8 mouse cellular contexts compared by ENCODE assay signal in the genomic region with DNA sequence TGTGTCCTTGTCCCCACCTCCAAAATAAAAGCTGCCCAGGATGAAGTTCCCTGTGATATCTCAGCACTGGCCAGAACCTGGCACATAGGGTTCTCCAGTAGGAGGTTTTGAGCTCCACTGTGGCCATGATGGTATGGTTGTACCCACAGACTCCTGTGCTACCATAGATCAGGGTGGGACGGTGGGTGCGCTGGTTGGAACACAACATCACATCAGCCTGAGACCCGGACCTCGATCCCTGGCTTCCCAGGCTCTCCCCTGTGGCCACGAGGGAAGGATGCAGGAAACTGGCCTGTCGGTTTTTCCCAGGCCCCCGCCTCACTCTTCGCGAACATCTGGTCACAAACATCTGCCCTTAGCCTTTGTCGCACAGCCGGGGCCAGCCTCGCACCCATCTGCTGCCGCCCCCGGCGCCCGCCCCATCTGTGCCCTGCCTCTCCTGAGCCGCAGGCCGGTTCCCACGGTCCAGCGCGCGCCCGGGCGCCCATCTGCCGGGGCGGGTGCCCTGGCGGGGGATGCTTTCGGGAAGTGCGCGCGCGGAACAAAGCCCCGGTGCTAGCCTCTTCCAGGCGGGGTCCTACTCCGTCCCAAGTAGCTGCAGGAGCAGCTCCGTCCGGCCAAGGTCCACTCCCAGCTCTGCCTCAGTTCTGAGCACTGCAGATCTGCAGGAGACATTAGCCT. TPM values are rescaled to one million over a fixed set of nuclear protein-coding genes. Genes with fewer than 3 reads are reported as not detected.
DNase-seq lines count a peak whose midpoint lies in the region; ATAC-seq and TF ChIP-seq lines count a peak whose summit lies in the region.

No protein-coding gene starts in this region.

- peak overlapping the region; percentile 51 for H3K4me3 ChIP-seq in ES-Bruce4 (ENCODE audit: low read depth, low read length)
- peak overlapping the region; percentile 64 for H3K4me3 ChIP-seq in heart, embryonic 10.5 days

- TF ChIP-seq EP300 in ES-Bruce4 (IDR thresholded peaks at IDR 0.05; ENCODE audit: insufficient read depth, low read depth, low read length), result peak; percentile 40; the same call in 1 of the 2 replicates

- peak overlapping the region; percentile 37 for H3K9ac ChIP-seq in ES-Bruce4 (ENCODE audit: low read depth, poor library complexity, severe bottlenecking)

- H3K9me3 ChIP-seq in ES-Bruce4 (replicated peaks; ENCODE audit: control insufficient read depth, insufficient read depth, low read length, poor library complexity, severe bottlenecking), result no peaks in the 10 kb centered on the region
- H3K9me3 ChIP-seq in heart, embryonic 10.5 days, result no peaks in the 10 kb centered on the region

- no peak overlapping the region for H3K27ac ChIP-seq in ES-Bruce4 (ENCODE audit: insufficient read depth, low read length)
- H3K27ac ChIP-seq in heart, embryonic 10.5 days, result peak overlapping the region; percentile 89

- no peaks in the 10 kb centered on the region for H3K27me3 ChIP-seq in ES-Bruce4 (ENCODE audit: control insufficient read depth, insufficient read depth, low read length, poor library complexity, severe bottlenecking)
- peaks cover 10% of the 10 kb centered on the region; the same call in 1 of the 2 replicates for H3K27me3 ChIP-seq in heart, embryonic 10.5 days (ENCODE audit: insufficient read depth, poor library complexity, severe bottlenecking)

- peak; percentile 63 for DNase-seq in brain, embryonic 14.5 days (ENCODE audit: low read depth)
- no peak for DNase-seq in heart, embryonic 10.5 days (ENCODE audit: low spot score)
- peak; percentile 76 for DNase-seq in kidney, postnatal 10 days
- peak; percentile 76 to 88 for DNase-seq in lung, postnatal 4 days
- DNase-seq in ovary, postnatal 10 days (ENCODE audit: low spot score), result no peak
- no peak for DNase-seq in right cerebral cortex, postnatal 25 days

- 2% methylated on average over 37 of the region's 37 CpGs for WGBS in heart, embryonic 10.5 days

- no peak for ATAC-seq in monocyte, adult 5-6 weeks (replicated peaks; ENCODE audit: insufficient number of reproducible peaks, low FRiP score, low TSS enrichment, poor library complexity, severe bottlenecking)

- H3K36me3 ChIP-seq in ES-Bruce4 (ENCODE audit: control insufficient read depth, insufficient read depth, low read length, poor library complexity, severe bottlenecking), result no peaks in the 10 kb centered on the region
- no peaks in the 10 kb centered on the region for H3K36me3 ChIP-seq in heart, embryonic 10.5 days

- no peak for TF ChIP-seq CTCF in ES-Bruce4 (IDR thresholded peaks at IDR 0.05; ENCODE audit: low read depth, low read length)
- no peak for TF ChIP-seq CTCF in brain, embryonic 14.5 days (IDR thresholded peaks at IDR 0.05; ENCODE audit: borderline replicate concordance, extremely low read depth, insufficient read depth, insufficient read length)

- H3K4me1 ChIP-seq in ES-Bruce4 (ENCODE audit: control insufficient read depth, insufficient read depth, low read length), result peaks cover 11% of the 10 kb centered on the region
- peaks cover 41% of the 10 kb centered on the region for H3K4me1 ChIP-seq in heart, embryonic 10.5 days

- no peak for TF ChIP-seq POLR2A in ES-Bruce4 (IDR thresholded peaks at IDR 0.05; ENCODE audit: insufficient read depth, low read length)
- TF ChIP-seq POLR2A in brain, embryonic 14.5 days (IDR thresholded peaks at IDR 0.05; ENCODE audit: borderline replicate concordance, extremely low read depth, insufficient read depth, insufficient read length, poor library complexity, severe bottlenecking), result no peak

RNA-seq across cellular contexts. Expression of a gene that starts 12.3 kb away (rescaled TPM):
- polyA plus RNA-seq in ES-Bruce4 (2011; ENCODE audit: insufficient read depth, insufficient read length, low read depth, missing spikeins), result 19.0 and 20.5 TPM in 2 replicates
- 126 TPM in 2 replicates for polyA plus RNA-seq in brain, embryonic 14.5 days (2012; rRNA removed)
- 92.5 and 124 TPM in 2 replicates for polyA plus RNA-seq in heart, embryonic 10.5 days (2016; fragmentation: Nextera tagmentation; extraction: Ambion mirVana)
- total RNA-seq in monocyte, adult 5-6 weeks (2017), result 3.7 to 18.6 TPM (median 15.7 TPM) in 3 replicates

RNA-seq across cellular contexts. Expression of a gene that starts 30.2 kb away (rescaled TPM):
- polyA plus RNA-seq in ES-Bruce4 (2011; ENCODE audit: insufficient read depth, insufficient read length, low read depth, missing spikeins), result 0.94 and 1.1 TPM in 2 replicates
- 4.3 and 4.8 TPM in 2 replicates for polyA plus RNA-seq in brain, embryonic 14.5 days (2012; rRNA removed)
- 18.8 and 21.1 TPM in 2 replicates for polyA plus RNA-seq in heart, embryonic 10.5 days (2016; fragmentation: Nextera tagmentation; extraction: Ambion mirVana)
- total RNA-seq in monocyte, adult 5-6 weeks (2017), result not detected in 3 replicates

RNA-seq across cellular contexts. Expression of a gene that starts 37.0 kb away (rescaled TPM):
- polyA plus RNA-seq in ES-Bruce4 (2011; ENCODE audit: insufficient read depth, insufficient read length, low read depth, missing spikeins), result 31.2 and 31.5 TPM in 2 replicates
- 19.7 and 22.9 TPM in 2 replicates for polyA plus RNA-seq in brain, embryonic 14.5 days (2012; rRNA removed)
- polyA plus RNA-seq in heart, embryonic 10.5 days (2016; fragmentation: Nextera tagmentation; extraction: Ambion mirVana), result 28.0 and 33.2 TPM in 2 replicates
- 10.0 to 12.9 TPM (median 10.6 TPM) in 3 replicates for total RNA-seq in monocyte, adult 5-6 weeks (2017)

RNA-seq across cellular contexts. Expression of a gene that starts 54.5 kb away (rescaled TPM):
- 48.1 and 52.4 TPM in 2 replicates for polyA plus RNA-seq in ES-Bruce4 (2011; ENCODE audit: insufficient read depth, insufficient read length, low read depth, missing spikeins)
- polyA plus RNA-seq in brain, embryonic 14.5 days (2012; rRNA removed), result 188 and 200 TPM in 2 replicates
- polyA plus RNA-seq in heart, embryonic 10.5 days (2016; fragmentation: Nextera tagmentation; extraction: Ambion mirVana), result 84.1 and 103 TPM in 2 replicates
- total RNA-seq in monocyte, adult 5-6 weeks (2017), result 74.4 to 107 TPM (median 101 TPM) in 3 replicates

Comparison
In these comparisons a context has a peak if more than half of its experiments do, and no peak if none do; other contexts are left out.
1. DNase-seq: peak in brain, embryonic 14.5 days (single experiment), kidney, postnatal 10 days (single experiment) and lung, postnatal 4 days (2 of 2); none in heart, embryonic 10.5 days (single experiment), ovary, postnatal 10 days (single experiment) and right cerebral cortex, postnatal 25 days (single experiment).